Mouse (Mus musculus) spleen, adult 2 months (tissue): ENCODE results near the gene Gm17387.

ENCODE experiments used
- CTCF ChIP-seq: fragments of 200-500 bp; IDR thresholded peaks from 2 replicates; pipeline ENCODE4 v1.5.1; 2011; ENCODE audit warnings: mild to moderate bottlenecking, inconsistent platforms; ENCODE audit not compliant: insufficient read depth, insufficient read length, insufficient replicate concordance; ENCODE audit errors: extremely low read depth
- POLR2A ChIP-seq: fragments of 200-500 bp; IDR thresholded peaks from 2 replicates; pipeline ENCODE4 v1.6.1; 2011; ENCODE audit warnings: low read depth, low read length, inconsistent platforms

DNA sequence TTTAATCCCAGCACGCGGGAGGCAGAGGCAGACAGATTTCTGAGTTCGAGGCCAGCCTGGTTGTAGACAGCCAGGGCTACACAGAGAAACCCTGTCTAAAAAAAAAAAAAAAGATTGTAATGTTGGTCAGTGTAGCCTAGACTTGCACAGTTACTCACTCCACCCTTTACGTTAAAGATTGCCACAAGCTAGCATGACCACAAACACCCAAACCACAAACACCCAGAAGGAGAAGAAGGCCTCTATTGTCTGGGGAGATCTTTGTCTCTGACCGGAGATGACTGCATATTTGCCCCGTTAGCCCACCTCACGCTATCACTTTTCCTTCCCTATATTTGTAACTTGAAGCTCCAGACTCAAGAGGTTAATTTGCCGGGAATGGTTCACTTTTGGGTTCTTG lies 47.2 kb upstream of the Gm17387 start:
- no peak for TF ChIP-seq CTCF
- no peak for TF ChIP-seq POLR2A
